Mouse (Mus musculus) ES-Bruce4 (cell line): ENCODE results near the gene Pitpnm3.

Experiments
- CTCF ChIP-seq: IDR thresholded peaks from one replicate; pipeline ENCODE4 v1.8.1; 2011; ENCODE audit warnings: low read depth, low read length
- EP300 ChIP-seq: IDR thresholded peaks from 2 replicates; pipeline ENCODE4 v1.6.1; 2011; ENCODE audit warnings: low read depth, low read length; ENCODE audit not compliant: insufficient read depth
- POLR2A ChIP-seq: IDR thresholded peaks from one replicate; pipeline ENCODE4 v1.8.1; 2011; ENCODE audit warnings: low read length; ENCODE audit not compliant: insufficient read depth

DNA sequence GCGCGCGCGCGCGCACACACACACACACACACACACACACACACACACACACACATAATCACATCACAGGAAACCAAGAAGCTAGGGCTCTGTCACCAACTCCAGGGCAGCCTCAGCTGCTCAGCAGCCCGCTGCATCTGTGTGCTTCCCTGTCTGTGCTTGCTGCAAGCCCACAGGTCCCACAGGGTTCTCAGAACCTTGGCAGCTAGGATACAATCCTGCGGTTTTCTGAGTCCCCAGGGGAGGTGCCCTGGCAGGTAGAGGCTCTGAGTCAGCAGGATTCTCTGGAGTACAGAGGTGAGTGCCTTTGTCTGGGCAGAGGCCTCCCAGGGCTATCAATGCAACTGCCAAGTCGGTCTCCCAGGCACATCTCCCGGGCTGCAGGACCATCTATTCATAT, 7.3 kb upstream of the Pitpnm3 start:
- no peak for TF ChIP-seq POLR2A
- no peak for TF ChIP-seq CTCF
- no peak for TF ChIP-seq EP300
